Mouse (Mus musculus) 3T3-L1 (cell line): ENCODE measurements around the gene Ttc24.

Source experiments
- DNase-seq: peaks from one replicate; pipeline ENCODE4 v3.0.0-alpha.2; 2015; ENCODE audit warnings: low read depth, low spot score

Gene Ttc24

DNA sequence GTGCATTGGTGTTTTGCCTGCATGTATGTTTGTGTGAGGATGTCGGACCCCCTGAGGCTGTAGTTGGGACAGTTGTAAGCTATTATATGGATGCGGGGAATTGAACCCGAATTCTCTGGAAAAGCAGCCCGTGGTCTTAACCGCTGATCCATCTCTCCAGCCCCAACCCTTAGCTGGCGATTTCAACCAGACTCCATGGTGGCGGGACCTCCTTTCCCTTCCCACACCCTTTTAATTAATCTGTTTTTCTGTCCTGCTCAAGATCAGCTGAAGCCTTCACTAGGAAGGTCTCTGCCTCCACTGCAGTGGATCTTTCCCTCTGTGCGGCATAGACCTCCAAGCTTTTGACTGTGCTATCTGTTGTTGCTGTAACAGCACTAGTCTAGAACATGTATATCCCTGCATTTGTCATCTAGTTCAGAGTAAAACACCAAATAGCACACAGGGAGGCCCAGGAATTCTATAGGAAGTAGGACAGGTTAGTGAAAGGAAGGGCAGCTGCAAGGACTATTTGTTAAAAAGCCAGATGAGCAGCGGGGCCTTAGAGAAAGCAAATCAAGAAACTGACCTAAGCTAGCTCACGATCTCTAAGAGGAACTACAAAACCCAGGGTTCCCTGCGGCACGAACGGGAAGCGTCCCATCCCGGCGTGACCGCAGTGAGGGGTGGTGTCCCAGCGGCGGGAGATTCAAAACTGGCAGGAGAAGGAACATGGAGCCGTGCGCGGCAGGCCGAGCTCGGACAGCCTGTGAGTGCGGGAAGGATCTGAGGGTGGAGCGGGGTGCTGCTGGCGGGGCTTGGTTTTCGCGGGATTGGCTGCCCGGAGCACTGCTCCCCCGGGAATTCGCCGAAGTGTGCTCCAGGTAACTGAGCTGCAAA lies 3.5 kb upstream of the Ttc24 start, which contains the start of gene Iqgap3:
TSS of gene Iqgap3 (plus strand) at position 627 of the 879 bp plus-strand sequence.
- peak; percentile 96 for DNase-seq

DNA sequence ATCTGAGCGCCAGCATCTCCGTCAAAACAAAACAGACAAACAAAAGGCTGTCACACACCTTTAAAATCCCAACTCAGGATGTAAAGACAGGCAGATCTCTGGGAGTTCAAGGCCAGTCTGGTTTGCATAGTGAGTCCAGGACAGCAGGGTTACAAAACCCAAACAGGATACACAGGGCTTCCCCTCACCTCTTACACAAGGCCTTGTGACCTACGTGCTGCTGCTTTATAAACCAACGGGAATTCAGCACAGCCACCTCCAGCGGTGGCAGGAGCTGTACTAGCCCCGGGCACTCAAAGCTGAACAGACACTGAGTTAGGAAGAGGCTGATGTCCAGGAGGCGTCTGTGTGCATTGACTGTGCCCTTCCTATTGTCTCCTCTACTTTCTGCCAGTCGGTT lies 663 bp downstream of the Ttc24 start:
- no peak for DNase-seq

DNA sequence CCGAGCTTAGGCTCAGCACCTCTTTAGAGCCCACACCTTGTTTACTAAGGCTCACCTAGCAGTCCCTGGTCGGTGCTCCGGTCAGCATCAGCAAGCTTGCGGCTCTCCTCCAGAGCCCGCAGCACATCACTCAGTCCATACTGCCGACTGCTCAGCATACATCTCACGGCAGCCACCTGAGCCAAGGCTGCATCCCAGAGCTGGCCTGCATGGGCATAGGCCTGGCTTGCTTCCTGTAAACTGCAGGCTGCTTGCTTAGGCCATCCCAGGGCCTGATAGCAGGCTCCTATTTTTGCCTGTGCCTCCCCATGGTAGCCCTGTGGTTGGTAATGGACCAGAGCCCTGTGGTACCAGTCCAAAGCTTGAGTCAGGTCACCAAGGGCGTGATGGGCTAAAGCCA lies 3.3 kb downstream of the Ttc24 start:
- no peak for DNase-seq

DNA sequence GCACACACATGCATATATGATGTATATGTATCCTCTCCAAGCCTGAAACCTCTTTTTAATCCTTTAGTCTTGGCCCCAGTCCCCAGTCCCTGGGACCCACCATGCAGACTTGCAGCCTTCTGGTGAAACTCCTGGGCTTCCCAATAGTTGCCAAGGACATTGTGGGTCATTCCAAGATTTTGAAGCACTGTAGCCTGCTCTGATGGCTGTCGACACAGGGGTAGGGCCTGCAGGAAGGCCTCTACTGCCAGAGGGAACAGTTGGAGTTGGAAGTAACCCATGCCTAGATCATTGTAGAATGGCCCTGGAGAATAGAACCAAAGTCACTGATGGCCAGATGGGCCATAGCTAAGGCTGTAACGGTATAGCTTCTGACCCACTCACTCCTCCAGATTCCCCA lies 3.8 kb downstream of the Ttc24 start:
- DNase-seq, result no peak

DNA sequence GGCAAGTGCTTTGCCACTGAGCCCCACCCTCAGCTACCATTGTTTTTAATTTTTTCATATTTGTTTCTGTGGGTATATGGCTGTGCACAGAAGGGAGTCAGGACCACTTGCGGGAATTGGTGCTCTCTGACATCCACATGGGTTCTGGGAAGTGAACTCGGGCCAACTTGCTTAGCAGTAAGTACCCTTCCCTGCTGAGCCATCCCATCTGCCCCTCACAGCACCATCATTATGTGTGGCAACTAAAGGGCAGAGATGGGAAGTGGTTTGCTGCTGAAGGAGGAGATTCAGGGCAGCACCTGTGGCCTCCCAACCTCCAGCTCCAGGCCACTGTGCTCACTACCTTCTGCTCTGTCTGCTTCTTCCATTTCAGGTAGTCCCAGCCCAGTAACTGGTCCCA lies 4.5 kb downstream of the Ttc24 start:
- DNase-seq, result no peak

DNA sequence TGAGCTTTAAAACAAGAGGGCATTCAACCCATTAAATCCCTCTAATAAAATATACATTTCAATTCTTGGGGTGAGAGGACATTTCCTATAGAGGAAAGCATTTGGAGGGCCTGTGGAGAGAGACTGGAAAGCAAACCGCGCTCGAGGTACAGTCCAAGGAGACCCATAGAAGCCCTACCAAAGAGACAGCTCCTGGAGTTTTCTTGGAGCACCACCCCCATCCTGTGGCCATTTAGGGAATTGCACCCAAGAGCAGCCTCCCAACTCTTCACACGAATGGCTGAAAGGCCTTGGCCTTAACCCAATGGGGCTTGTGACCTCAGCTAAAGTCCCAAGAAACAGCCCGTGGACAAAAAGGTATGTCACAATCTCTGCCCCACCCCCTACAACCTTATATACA lies 6.3 kb downstream of the Ttc24 start:
- DNase-seq, result peak; percentile 95

DNA sequence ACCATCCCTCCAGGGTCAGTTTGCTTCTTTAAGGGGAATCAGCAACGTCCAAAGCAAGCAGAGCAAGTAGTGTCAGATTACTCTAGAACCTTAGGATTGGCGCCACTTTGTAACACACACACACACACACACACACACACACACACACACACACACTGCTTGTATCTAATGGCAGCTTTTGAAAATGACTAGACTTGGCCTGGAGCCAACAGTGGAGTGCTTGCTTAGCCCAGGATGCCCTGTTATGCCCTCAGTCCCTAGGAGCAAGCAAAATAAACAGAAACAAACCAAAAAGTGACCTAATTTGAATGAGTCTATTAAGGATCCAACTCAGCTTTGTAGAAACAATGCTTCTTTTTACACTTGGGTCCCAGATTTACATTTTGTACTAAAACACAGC lies 9.7 kb downstream of the Ttc24 start:
- DNase-seq, result peak; percentile 53

DNA sequence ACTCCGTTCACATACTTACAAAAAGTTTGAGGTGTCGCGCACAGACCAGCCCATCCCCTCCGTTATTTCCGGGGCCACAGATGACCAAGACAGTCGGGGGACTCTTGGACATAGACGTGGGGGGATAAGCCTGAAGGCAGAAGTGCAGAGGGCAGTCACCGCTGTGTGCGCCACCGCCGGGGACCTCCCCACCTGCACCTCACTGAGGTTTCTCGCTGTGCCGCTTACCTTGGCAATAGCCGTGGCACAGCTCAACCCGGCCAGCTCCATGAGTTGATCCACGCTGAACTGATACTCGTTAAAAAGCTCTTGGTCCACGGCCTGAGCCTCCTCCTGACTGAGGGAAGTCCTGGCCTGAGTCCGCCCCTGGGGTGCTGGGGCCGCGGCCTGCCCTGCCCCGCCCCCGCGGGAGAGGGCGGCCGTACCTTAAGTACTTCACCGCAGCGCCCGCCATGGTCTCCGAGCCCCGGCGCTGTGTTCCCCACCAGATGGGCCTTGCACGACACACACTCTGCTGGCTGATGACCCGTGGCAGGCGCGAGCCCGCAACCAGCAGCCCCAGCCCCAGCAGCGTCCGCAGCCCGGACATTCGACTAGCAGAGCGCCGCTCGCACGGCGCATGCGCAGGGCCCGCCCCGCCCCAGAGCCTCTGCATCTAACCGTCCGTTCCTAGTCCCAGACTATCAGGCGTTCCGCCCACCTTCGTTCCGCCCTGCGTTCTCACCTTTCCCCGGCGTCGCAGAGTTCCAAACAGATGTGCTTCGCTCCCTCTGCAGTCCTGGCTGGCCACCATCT lies 20.0 kb downstream of the Ttc24 start, which contains the start of gene Naxe:
TSS of gene Naxe (minus strand) at position 594 of the 795 bp plus-strand sequence.
- DNase-seq, result peak; percentile 92

DNA sequence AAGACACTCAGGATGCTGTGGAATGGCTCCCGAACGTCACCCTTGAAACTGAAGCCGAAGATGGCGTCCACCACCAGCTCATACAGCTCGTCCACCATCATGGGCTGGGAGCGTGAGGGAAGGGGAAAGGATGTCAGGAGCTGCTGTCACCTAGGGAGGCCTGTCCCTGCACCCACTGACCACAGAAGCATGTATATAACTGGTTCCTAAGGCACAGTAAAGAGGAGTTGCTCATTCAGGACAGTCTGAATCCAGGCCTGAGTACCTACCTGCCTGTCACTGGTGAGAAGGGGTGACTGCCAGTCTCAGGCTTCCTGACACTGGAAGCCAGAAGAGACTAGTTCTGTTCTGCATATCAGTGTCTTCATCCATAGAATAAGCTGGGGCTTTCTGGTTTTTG lies 21.1 kb downstream of the Ttc24 start:
- DNase-seq, result no peak

DNA sequence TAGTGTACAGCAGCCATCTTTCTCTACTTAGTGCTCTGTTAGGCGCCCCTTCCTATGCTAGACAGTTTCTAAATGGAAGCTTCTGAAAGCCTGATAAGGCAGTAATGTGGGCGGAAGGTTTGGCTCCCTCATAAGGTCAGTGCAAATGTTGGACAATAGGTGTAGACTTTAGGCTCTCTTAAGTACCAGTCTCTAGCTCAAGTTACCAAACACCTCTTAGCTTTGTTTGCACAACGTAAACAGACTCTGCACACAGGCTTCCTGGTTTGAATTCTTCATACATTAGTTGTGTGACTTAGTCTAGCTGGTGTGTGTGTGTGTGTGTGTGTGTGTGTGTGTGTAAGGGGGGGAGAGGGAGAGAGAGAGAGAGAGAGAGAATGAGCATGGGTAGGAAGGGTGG lies 28.6 kb downstream of the Ttc24 start:
- no peak for DNase-seq

DNA sequence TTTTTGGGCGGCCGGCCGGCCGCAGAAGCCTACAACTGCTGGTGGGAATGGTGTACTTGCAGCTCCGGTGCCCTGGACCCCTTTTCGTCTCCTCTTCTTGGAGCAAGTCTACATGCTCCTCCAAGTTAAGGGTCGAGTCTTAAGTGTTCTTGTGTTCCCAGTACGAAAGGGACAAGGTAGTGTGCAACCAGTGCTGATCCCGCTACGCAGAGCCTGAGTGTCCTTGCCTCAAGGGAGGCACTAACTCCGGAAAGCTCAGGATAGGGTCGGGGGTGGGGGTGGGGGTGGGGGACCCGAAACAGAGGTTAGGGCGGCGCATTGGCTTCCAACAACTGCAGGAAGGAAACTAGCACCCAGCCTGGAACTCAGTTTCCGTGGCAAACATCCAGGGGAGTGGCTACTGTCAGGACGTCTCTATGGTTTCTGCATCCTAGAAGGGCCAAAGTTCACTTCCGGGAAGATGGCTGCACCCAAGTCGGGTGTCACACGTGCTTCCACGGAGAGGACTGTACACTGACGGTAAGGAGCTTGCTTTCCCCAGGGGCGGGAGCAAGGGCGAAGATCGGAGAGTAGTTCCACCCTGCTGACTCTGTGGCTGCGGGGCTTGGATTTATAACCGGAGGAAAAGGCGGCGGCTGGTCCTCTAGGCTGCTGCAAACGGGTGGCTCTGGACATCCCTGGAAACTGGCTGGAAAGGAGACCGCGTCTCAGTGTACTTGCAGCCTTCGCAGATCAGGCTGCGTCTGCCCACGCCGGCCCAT lies 35.3 kb downstream of the Ttc24 start, which contains the start of gene Gpatch4:
TSS of gene Gpatch4 (plus strand) at position 448 of the 761 bp plus-strand sequence.
- peak; percentile 98 for DNase-seq

DNA sequence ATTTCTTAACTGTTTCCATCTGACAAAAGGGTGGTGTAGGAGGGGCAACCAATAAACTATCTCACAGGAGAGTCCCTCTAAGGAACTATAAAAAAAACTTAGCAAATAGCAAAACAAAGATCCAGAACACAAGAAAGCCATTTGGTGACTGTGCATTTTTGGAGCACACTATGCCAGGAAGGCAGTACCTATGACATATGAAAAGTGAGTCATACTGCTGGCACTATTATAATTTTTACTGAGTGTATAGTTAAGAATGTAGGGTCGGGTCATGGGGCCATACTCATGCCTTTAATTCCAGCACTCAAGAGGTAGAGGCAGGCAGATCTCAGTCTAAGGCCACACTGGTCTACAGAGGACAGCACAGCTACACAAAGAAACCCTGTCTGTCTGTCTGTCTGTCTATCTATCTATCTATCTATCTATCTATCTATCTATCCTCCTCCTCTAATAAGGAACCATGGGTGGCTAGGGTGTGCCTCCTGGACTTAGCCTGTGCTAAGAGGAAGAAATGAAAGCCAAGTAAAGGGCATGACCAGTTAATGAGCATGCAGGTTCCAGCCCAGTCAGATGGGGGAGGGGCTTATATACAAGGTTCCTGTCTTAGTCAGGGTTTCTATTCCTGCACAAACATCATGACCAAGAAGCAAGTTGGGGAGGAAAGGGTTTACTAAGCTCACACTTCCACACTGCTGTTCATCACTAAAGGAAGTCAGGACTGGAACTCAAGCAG lies 42.4 kb downstream of the Ttc24 start:
- DNase-seq, result peak; percentile 80

DNA sequence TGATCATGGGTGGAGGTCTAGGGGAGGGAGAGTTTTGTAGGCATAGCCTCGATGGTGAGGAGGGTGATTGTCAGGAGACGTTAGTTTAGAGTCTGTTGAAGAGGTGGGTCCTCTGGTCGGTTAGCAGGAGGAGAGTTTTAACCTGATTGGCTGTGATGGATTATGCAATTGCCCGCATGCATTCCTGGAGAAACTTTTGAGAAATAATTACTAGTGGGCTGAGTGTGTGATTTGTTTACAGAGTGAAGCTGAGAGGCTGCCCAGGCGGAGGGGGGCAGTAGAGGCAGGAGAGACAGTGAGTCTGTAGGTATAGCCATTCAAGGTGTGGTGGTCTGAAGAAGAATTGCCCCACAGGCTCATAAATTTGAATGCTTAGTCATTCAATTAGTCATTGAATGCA lies 44.6 kb downstream of the Ttc24 start:
- DNase-seq, result no peak

DNA sequence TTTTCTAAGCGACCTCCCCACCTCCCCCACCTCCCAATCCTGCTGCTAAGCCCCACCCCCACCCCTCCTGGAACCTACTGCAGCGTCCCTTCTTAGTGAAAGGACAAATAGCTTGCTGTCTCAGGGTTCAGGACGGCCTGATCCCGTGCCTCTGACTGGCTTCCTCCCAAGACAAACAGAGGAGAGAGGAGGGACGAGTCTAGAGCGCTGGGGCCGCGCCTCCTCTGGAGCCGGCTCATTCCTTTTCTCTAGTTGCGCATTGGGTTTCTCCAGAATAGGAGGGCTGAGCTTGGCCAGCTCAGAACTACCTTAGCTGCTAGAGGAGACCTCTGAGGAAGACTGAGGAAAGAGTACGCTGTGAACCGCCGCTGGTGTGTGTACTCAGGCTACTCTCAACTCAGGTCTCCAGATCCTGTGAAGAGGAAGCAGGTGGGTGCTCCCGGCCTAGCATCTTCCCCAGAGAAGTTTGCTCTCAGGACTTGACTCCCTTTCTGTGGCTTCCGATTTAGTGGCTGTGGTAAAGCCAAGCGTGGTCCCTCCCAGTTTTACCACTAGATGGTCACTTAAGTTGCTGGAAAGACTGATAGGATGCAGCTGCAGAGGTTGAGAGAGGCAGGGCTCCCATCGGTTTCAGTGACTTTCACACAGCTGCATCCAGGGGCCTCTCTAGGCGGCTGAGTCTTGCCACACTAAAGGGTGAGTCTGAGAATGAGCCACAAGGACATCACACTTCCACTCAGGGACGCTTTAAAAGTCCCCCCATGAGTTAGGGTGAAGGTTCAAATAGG lies 47.3 kb downstream of the Ttc24 start:
- DNase-seq, result no peak

DNA sequence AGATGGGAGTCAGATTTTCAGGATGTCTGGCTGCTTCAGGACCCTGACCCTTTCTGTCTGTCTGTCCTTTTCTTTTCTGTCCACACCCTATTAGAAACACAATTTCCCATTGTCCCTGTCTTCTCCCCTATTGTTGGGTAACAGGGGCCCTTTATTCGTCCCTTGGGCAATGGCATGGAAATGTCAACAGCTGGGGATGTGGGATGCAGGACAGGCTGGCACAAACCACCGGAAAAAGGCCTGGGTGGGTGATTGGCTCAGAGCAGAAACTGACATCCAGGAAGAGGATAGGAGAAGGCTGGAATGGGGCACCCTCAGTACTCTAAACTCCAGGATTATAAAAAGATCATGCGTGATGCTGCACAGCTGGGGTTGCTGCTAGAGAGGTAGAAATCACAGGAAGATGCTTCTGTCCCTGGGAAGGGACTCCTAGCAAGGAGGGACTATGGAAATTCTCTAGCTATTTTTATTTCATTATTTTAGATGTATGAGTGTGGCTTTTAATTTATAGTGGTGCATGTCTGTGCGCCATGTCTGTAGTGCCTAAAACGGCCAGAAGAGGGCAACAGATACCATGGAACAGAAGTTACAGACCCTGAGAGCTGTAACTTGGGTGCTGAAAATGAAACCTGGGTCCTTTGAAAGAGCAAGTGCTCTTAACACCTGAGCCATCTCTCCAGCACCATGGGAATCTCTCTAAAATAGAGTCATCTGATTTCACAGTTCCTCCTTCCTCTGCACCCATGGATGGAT lies 50.5 kb downstream of the Ttc24 start, which contains the start of gene Hapln2:
TSS of gene Hapln2 (minus strand) at position 150 of the 753 bp plus-strand sequence.
- peak; percentile 45 for DNase-seq

DNA sequence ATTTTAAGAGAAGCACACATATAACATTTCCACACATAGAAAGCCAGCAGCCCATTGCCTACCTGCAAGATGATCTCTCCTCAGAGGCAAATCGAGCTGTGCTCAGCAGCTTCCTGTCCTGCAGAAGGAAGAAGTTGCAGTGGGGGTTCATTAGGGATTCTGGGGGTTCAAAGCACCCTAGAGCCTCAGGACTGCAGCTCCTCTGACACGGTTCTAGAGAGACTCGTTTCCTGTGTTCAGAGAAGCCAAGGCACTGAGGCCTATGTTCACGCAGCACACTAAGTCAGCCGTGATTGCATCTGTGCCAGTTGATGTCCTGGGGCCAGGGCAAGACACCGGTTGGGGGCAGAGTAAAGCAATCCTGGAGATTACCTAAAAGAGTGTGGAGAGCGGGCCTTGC lies 51.3 kb downstream of the Ttc24 start:
- DNase-seq, result no peak

DNA sequence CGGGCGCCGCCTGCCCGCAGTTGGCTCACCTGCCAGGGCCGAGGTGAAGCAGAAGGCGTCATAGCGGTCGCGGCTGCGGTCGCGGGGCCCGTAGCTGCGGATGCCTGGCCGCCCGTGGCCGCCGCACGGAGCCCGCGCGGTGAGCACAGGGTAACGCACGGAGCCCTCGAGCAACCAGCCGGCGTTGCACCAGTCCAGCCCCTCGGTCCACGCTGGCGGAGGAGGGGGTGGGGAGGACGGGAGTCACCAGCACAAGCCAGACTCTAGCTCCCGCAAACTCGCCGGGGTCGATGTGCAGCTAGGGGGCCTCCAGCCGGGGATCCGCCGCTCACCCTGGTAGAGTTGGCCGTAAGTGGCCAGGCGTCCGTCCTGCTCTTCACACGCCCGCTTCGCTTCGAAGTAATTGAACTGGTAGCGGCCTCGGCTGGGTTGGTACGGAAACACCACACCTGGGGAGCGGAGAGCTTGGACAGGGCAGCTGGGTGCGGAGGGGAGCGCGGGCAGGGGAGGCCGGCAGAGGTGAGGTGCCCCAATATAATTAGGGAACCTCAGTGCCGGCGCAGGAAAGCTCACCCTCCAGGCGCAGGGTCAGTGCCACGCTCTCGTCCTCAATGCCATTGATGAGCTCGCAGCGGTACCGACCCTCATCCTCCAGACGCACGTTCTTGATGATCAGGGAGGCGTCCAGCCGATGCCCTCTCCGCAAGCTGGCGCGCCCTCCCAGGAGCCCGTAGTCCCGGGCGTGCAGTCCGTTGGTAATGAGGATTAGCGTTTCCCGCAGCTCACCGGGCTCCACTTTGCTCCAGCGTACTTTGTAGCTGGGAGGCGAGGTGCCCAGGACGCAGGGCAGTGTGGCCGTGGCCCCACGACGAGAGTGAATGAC lies 54.7 kb downstream of the Ttc24 start:
- no peak for DNase-seq
